Mouse (Mus musculus) bone marrow, adult 2 months (tissue): ENCODE measurements around the gene Cpn2. TPM values are rescaled to one million over a fixed set of nuclear protein-coding genes. Genes with fewer than 3 reads are reported as not detected.

Experiments used
- H3K27ac ChIP-seq: fragments of 200-500 bp; 2 replicates; pipeline ENCODE4 v1.5.1; 2012; ENCODE audit warnings: low read depth, mild to moderate bottlenecking, control low read depth, inconsistent platforms, low read length; ENCODE audit not compliant: control insufficient read depth, poor library complexity, insufficient read depth
- H3K4me1 ChIP-seq: fragments of 200-500 bp; 2 replicates; pipeline ENCODE4 v1.6.1; 2011; ENCODE audit warnings: low read length; ENCODE audit not compliant: control insufficient read depth, insufficient read depth
- H3K4me3 ChIP-seq: fragments of 200-500 bp; replicated peaks from 2 replicates; pipeline ENCODE3; 2011; ENCODE audit warnings: mild to moderate bottlenecking, low read depth, low read length, control low read depth; ENCODE audit not compliant: control insufficient read depth
- CTCF ChIP-seq: fragments of 200-500 bp; IDR thresholded peaks from 2 replicates; pipeline ENCODE4 v1.5.1; 2011; ENCODE audit warnings: low read length, control low read depth; ENCODE audit not compliant: control insufficient read depth, insufficient read depth
- POLR2A ChIP-seq: fragments of 200-500 bp; IDR thresholded peaks from 2 replicates; pipeline ENCODE4 v1.6.1; 2011; ENCODE audit warnings: low read depth, mild to moderate bottlenecking, control low read depth, low read length, borderline replicate concordance; ENCODE audit not compliant: control insufficient read depth
- WGBS: fragments of 180-500 bp; shearing (Covaris S2); methylation state at CpG from one replicate; pipeline ENCODE4 v1.1.7; 2018; 5-methylcytosine and 5-hydroxymethylcytosine counted together
- polyA plus RNA-seq: library from polyadenylated mRNA; stranded (reverse); fragments of >200 nt; gene quantifications from 2 replicates; pipeline ENCODE4 v1.2.4, GENCODE M21; 2011; ENCODE audit warnings: low replicate concordance; ENCODE audit not compliant: missing spikeins, insufficient read depth, insufficient read length

The Cpn2 gene
- polyA plus RNA-seq, 1 experiment = not detected

DNA sequence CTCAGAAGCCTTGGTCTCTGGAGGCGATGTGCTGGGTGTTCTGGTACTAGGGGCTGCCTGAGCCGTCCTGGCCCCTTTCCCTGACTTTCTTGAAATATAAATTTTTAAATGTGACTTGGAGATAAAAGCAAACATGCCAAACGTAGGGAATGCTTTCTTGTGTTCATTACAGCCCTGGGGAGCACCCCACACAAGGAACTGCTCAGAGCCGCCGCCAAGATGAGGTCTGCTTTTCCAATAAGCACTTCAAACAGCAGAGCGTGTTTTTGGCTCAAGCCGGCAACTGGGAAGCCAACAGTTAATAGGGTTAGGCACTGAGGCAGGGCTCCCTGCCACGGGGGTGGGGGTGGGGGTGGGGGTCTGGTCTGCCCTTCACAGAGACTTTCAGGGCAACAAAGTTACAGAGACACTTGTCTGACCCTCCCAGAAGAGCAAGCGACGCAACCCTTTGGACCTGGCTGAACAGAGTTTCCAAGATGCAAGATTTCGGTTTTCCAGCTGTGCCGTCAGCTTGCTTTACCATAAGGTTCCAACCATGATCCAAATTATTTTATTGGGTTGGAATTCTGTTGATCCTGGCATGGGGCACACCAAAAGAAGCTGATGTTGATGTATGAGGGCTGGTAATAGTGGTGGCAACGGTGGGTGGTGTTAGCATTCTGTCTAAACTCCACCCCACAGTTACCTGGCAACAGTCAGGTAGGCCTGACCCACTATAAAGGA, 35.3 kb downstream of the Cpn2 start:
- WGBS = 79% methylated on average over 13 of the region's 13 CpGs
- Histone ChIP-seq H3K4me3 (no peak overlapping the region), H3K27ac (no peak overlapping the region), H3K4me1 (no peaks in the 10 kb centered on the region; the same call in 1 of the 2 replicates)
- TF ChIP-seq CTCF (no peak), POLR2A (no peak)

DNA sequence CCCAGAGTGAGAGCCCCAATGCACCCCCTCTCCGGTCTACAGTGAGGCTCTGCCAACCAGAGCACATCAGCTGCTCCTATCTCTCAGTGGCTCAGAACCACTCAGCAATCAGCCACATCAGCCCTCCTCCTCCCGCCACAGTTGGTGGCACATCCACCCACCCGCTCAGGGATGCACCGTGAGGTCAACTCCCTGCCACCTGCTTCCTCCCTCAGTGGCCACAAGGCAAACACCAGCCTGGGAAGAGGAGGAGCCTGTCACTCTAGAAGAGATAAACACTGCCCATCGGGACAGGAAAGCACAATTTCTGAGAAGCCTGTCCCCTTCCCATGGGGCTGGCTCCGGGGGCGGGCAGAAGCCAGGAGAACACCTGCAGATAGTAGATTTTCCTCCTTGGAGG, 39.9 kb downstream of the Cpn2 start:
- 5% methylated on average over 7 of the region's 7 CpGs for WGBS
- TF ChIP-seq POLR2A (no peak), CTCF (no peak)
- peaks cover 3% of the 10 kb centered on the region; the same call in 1 of the 2 replicates for H3K4me1 ChIP-seq
- H3K27ac ChIP-seq = no peak overlapping the region
- no peak overlapping the region for H3K4me3 ChIP-seq

- 87% methylated on average over 13 of the region's 13 CpGs for WGBS
- no peak overlapping the region for H3K4me3 ChIP-seq
- no peak for TF ChIP-seq CTCF
- no peak for TF ChIP-seq POLR2A
- H3K27ac ChIP-seq = no peak overlapping the region
- H3K4me1 ChIP-seq = peaks cover 4% of the 10 kb centered on the region; the same call in 1 of the 2 replicates
Measured at GRCm38 (mm10) chr16:30221161-30221782, 46.0 kb downstream of the Cpn2 start.

GRCm38 (mm10) chr16:30215811-30216210, 51.5 kb downstream of the Cpn2 start:
- no peak overlapping the region for H3K27ac ChIP-seq
- no peaks in the 10 kb centered on the region for H3K4me1 ChIP-seq
- no peak overlapping the region for H3K4me3 ChIP-seq
- TF ChIP-seq CTCF = no peak
- TF ChIP-seq POLR2A = no peak
- 70% methylated on average over 2 of the region's 2 CpGs for WGBS

- no peak overlapping the region for H3K27ac ChIP-seq
- H3K4me1 ChIP-seq = no peaks in the 10 kb centered on the region; the same call in 1 of the 2 replicates
- whole genome bisulfite sequencing = 88% methylated on average over 1 of the region's 1 CpGs
- TF ChIP-seq POLR2A (no peak), CTCF (no peak)
- no peak overlapping the region for H3K4me3 ChIP-seq
Measured at GRCm38 (mm10) chr16:30213644-30214043, 53.7 kb downstream of the Cpn2 start.

GRCm38 (mm10) chr16:30212035-30212434, 55.3 kb downstream of the Cpn2 start:
- Histone ChIP-seq H3K27ac (no peak overlapping the region), H3K4me3 (no peak overlapping the region), H3K4me1 (no peaks in the 10 kb centered on the region; the same call in 1 of the 2 replicates)
- TF ChIP-seq POLR2A = no peak
- no peak for TF ChIP-seq CTCF
- 57% methylated on average over 3 of the region's 3 CpGs for WGBS

DNA sequence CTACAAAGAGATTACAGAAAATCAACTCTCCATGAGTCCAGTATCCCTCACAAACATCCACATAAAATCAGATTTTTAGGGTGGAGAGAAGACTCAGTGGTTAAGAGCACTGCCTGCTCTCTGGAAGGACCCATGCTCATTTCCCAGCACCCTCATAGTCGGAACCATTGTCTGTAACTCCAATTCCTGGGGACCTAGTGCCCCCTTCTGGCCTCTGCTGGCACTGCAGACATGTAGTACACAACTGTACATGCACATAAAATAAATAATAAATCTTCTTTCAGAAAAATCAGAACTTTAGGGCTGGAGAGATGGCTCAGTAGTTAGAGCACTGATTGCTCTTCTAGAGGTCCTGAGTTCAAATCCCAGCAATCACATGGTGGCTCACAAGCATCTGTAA, 58.0 kb downstream of the Cpn2 start:
- WGBS = 68% methylated on average over 1 of the region's 1 CpGs
- H3K4me3 ChIP-seq = no peak overlapping the region
- H3K27ac ChIP-seq = no peak overlapping the region
- no peak for TF ChIP-seq POLR2A
- TF ChIP-seq CTCF = peak; percentile 42
- H3K4me1 ChIP-seq = peaks cover 4% of the 10 kb centered on the region

GRCm38 (mm10) chr16:30207991-30208390, 59.3 kb downstream of the Cpn2 start:
- no peak overlapping the region for H3K4me3 ChIP-seq
- H3K4me1 ChIP-seq = peaks cover 4% of the 10 kb centered on the region
- no peak overlapping the region for H3K27ac ChIP-seq
- 75% methylated on average over 7 of the region's 7 CpGs for WGBS
- TF ChIP-seq CTCF (no peak), POLR2A (no peak)
